Mouse (Mus musculus): ENCODE measurements around the gene Mettl23. TPM values are rescaled to one million over a fixed set of nuclear protein-coding genes. Genes with fewer than 3 reads are reported as not detected.
"Not testable (repeated sequence)": the region's sequence is repeated elsewhere in the genome, so short reads cannot be mapped to it uniquely, and the experiment has no call there.

The Mettl23 gene
- polyA plus RNA-seq, 1 experiment from 2014 or later = 79.9 TPM

- 85% methylated on average over 4 of the region's 4 CpGs for WGBS
- Histone ChIP-seq H3K4me3 (replicated peaks) (no peak overlapping the region), H3K4me1 (peaks cover 37% of the 10 kb centered on the region), H3K4me2 (replicated peaks) (no peak overlapping the region), H3K9me3 (replicated peaks) (no peaks in the 10 kb centered on the region), H3K27me3 (no peaks in the 10 kb centered on the region), H3K27ac (replicated peaks) (no peak overlapping the region), H3K9ac (no peak overlapping the region), H3K36me3 (peaks cover 87% of the 10 kb centered on the region)
- ATAC-seq (ENCODE audit: insufficient number of reproducible peaks, low FRiP score, low TSS enrichment, low read depth) = no peak
Measured at GRCm38 (mm10) chr11:116836283-116836682, 6.8 kb upstream of the Mettl23 start.

- peaks cover 40% of the 10 kb centered on the region for H3K4me1 ChIP-seq
- no peak overlapping the region for H3K4me3 ChIP-seq (replicated peaks)
- H3K36me3 ChIP-seq = peaks cover 85% of the 10 kb centered on the region
- no peak overlapping the region for H3K4me2 ChIP-seq (replicated peaks)
- no peaks in the 10 kb centered on the region for H3K9me3 ChIP-seq (replicated peaks)
- 92% methylated on average over 10 of the region's 10 CpGs for WGBS
- H3K9ac ChIP-seq = no peak overlapping the region
- no peak for ATAC-seq (ENCODE audit: insufficient number of reproducible peaks, low FRiP score, low TSS enrichment, low read depth)
- no peaks in the 10 kb centered on the region for H3K27me3 ChIP-seq
- H3K27ac ChIP-seq (replicated peaks) = no peak overlapping the region
Measured at GRCm38 (mm10) chr11:116837441-116837840, 5.6 kb upstream of the Mettl23 start.

- peaks cover 70% of the 10 kb centered on the region for H3K36me3 ChIP-seq
- no peak overlapping the region for H3K4me2 ChIP-seq (replicated peaks)
- no peak for ATAC-seq (ENCODE audit: insufficient number of reproducible peaks, low FRiP score, low TSS enrichment, low read depth)
- 87% methylated on average over 14 of the region's 14 CpGs for WGBS
- H3K4me3 ChIP-seq (replicated peaks) = no peak overlapping the region
- no peak overlapping the region for H3K27ac ChIP-seq (replicated peaks)
- H3K4me1 ChIP-seq = peaks cover 36% of the 10 kb centered on the region
- no peak overlapping the region for H3K9ac ChIP-seq
- no peaks in the 10 kb centered on the region for H3K27me3 ChIP-seq
- H3K9me3 ChIP-seq (replicated peaks) = no peaks in the 10 kb centered on the region
Measured at GRCm38 (mm10) chr11:116838936-116839335, 4.1 kb upstream of the Mettl23 start.

GRCm38 (mm10) chr11:116839601-116840000, 3.5 kb upstream of the Mettl23 start:
- Histone ChIP-seq H3K27me3 (no peaks in the 10 kb centered on the region), H3K9me3 (replicated peaks) (no peaks in the 10 kb centered on the region), H3K36me3 (peaks cover 64% of the 10 kb centered on the region), H3K4me2 (replicated peaks) (0 out of 2 replicates have a peak overlapping the region, but pooled peaks have one; percentile 15), H3K9ac (no peak overlapping the region), H3K4me3 (replicated peaks) (no peak overlapping the region), H3K27ac (replicated peaks) (no peak overlapping the region), H3K4me1 (peaks cover 43% of the 10 kb centered on the region)
- 75% methylated on average over 7 of the region's 7 CpGs for WGBS
- ATAC-seq (ENCODE audit: insufficient number of reproducible peaks, low FRiP score, low TSS enrichment, low read depth) = no peak

DNA sequence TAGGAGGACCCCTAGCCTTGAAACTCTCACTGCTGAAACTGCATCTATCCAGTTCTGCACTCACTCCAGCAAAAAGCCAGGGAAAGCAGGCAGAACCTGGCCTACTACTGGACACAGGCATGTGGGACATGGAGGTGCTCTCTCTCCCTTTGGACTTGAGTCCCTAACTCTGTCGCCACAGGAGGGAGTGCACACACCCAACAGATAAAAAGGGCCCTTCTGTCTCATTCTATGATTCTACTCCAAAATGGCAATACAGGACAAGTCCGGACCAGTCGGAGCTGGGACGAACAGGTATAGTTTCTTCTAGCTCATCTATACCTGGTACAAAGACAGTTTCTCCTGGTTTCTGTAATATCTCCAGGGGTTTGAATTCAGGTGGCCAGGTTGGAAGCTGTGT, 2.3 kb upstream of the Mettl23 start:
- no peak overlapping the region for H3K27ac ChIP-seq (replicated peaks)
- H3K4me3 ChIP-seq (replicated peaks) = peak overlapping the region; percentile 73

DNA sequence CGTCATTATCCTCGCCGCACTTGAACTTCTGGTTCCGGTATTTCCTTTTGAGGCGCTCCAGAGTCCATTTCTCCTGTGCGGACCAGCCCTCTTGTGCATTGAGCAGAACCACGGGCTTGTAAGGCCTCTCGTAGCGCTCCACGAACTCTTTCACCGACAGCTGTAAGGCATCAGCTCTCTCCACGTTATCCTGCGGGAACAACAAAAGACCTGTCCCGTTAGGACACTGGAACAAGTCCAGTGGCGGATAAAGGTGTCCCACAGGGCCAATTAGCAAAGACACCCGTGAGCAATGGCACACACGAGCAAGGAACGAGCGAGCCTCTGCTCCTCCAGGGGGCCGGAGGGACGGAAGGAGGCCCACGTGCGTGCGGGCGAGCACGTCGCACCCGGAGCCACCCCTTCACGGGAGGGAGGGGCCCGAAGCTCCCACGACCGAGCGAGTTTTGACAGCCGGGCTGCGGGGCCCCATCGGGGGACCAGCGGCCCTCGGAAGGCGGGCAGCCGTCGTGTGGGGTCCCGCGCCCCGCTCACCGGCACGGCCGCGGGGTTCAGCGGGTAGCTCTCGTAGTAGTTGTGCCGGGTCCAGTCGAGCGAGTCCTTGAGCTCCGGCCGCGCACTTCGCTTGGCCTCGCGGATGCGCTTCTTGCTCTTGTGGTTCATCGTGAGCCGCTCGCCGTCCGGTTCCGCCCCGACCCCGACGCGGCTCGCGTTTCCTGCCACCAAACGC, 382 bp upstream of the Mettl23 start:
- Histone ChIP-seq H3K9me3 (replicated peaks) (no peaks in the 10 kb centered on the region), H3K27me3 (no peaks in the 10 kb centered on the region), H3K9ac (peak overlapping the region; percentile 71), H3K4me1 (peaks cover 51% of the 10 kb centered on the region), H3K4me3 (replicated peaks) (peak overlapping the region; percentile 73), H3K4me2 (replicated peaks) (peak overlapping the region; percentile 71), H3K27ac (replicated peaks) (peak overlapping the region; percentile 97), H3K36me3 (peaks cover 37% of the 10 kb centered on the region)
- under 1% methylated on average over 73 of the region's 73 CpGs for WGBS
- peak; percentile 71 for ATAC-seq (ENCODE audit: insufficient number of reproducible peaks, low FRiP score, low TSS enrichment, low read depth)

More for the DNA sequence above, 2.3 kb upstream of the Mettl23 start:
- H3K4me1 ChIP-seq = peaks cover 44% of the 10 kb centered on the region
- peaks cover 52% of the 10 kb centered on the region for H3K36me3 ChIP-seq
- H3K9me3 ChIP-seq (replicated peaks) = no peaks in the 10 kb centered on the region
- no peak for ATAC-seq (ENCODE audit: insufficient number of reproducible peaks, low FRiP score, low TSS enrichment, low read depth)
- H3K27me3 ChIP-seq = no peaks in the 10 kb centered on the region
- H3K9ac ChIP-seq = no peak overlapping the region; the same call in 1 of the 2 replicates
- H3K4me2 ChIP-seq (replicated peaks) = peak overlapping the region; percentile 71
- 67% methylated on average over 4 of the region's 4 CpGs for WGBS

- H3K36me3 ChIP-seq = peaks cover 24% of the 10 kb centered on the region
Measured at GRCm38 (mm10) chr11:116846593-116847181, 3.6 kb downstream of the Mettl23 start.

DNA sequence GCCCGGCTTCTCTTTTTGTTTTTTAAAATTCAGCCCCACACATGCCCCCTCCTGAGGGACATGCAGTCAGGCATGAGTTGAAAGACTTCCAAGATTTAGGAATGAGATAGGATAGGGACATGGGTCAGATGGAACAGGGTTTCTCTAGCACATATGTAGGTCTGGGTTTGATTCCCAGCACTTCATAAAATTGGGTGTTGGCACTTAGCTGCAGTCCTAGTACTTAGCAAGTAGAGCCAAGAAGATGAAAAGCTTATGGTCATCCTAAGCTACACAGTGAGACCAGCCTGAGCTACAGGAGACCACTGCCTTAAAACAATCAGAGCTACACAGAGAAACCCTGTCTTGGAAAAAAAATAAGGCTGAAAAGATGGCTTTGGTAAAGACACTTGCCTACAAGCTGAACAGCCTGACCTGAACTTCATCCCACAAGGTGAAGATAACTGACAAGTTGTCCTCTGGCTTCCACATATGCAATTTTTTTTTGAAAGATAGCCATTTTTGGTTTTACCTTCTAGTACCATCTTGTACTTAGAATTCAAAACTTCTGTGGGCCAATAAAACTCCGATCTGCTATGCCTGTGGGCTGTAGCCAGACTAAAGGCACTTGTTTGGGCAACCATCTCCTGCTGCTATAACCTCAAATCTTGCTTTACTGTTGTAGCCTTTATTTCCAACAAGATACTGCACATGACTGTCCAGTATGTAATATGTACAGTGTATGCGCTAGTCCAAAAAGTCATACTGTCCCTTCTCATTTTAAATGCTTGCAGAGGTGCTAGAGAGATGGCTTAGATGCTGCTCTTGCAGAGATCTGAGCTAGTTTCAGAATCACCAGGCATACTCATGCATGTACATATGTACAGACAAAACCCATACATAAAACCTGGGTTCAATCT, 4.4 kb downstream of the Mettl23 start:
- H3K9me3 ChIP-seq (replicated peaks) = no peaks in the 10 kb centered on the region
- no peaks in the 10 kb centered on the region for H3K27me3 ChIP-seq
- H3K4me3 ChIP-seq (replicated peaks) = no peak overlapping the region
- H3K27ac ChIP-seq (replicated peaks) = peak overlapping the region; percentile 13
- no peak overlapping the region for H3K4me2 ChIP-seq (replicated peaks)
- no peak overlapping the region for H3K9ac ChIP-seq
- ATAC-seq (ENCODE audit: insufficient number of reproducible peaks, low FRiP score, low TSS enrichment, low read depth) = no peak
- 84% methylated on average over 3 of the region's 3 CpGs for WGBS
- peaks cover 26% of the 10 kb centered on the region for H3K4me1 ChIP-seq
- peaks cover 24% of the 10 kb centered on the region for H3K36me3 ChIP-seq

More at GRCm38 (mm10) chr11:116846593-116847181, 3.6 kb downstream of the Mettl23 start:
- Histone ChIP-seq H3K4me1 (peaks cover 27% of the 10 kb centered on the region), H3K4me2 (replicated peaks) (no peak overlapping the region), H3K9me3 (replicated peaks) (no peaks in the 10 kb centered on the region), H3K4me3 (replicated peaks) (no peak overlapping the region), H3K27me3 (no peaks in the 10 kb centered on the region), H3K27ac (replicated peaks) (peak overlapping the region; percentile 13), H3K9ac (no peak overlapping the region)
- no peak for ATAC-seq (ENCODE audit: insufficient number of reproducible peaks, low FRiP score, low TSS enrichment, low read depth)
- WGBS = 74% methylated on average over 4 of the region's 4 CpGs

DNA sequence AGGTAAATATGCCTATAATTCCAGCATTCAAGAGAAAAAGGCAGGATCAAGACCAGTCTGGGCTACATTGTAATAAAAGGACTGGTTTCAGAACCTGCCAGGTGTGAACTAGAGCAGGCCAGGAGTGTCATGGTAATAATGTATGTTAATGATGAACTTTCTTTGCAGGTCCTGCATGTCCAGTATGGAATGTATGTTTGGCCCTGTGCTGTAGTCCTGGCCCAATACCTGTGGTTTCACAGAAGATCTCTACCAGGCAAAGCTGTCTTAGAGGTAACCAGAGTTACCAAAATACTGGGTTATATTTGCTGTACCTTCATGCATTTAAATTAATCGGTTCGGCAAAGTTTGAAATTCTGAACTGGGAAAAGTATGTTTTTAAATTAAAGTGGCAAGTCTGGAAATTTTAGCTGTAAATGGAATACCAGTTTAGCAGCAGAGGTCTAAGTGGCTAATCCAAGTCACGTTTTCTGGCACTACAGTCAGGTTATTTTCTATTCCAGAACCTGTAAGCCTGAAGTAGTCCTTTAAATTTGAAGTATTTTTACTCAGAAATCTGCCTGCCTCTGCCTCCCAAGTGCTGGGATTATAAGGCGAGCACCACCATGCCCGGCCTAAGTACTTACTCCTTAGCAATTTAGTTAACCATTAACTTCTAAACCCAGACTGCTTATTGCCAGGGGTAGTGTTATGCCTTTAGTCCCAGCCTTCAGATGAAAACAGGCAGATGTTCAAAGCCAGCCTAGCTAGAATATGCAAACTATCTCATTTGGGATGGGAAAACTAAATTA, 5.2 kb downstream of the Mettl23 start:
- Histone ChIP-seq H3K9ac (no peak overlapping the region), H3K36me3 (peaks cover 24% of the 10 kb centered on the region), H3K27me3 (no peaks in the 10 kb centered on the region), H3K27ac (replicated peaks) (0 out of 2 replicates have a peak overlapping the region, but pooled peaks have one; percentile 28), H3K4me1 (peaks cover 26% of the 10 kb centered on the region), H3K4me2 (replicated peaks) (no peak overlapping the region), H3K4me3 (replicated peaks) (no peak overlapping the region), H3K9me3 (replicated peaks) (no peaks in the 10 kb centered on the region)
- no peak for ATAC-seq (ENCODE audit: insufficient number of reproducible peaks, low FRiP score, low TSS enrichment, low read depth)
- 72% methylated on average over 5 of the region's 5 CpGs for WGBS

DNA sequence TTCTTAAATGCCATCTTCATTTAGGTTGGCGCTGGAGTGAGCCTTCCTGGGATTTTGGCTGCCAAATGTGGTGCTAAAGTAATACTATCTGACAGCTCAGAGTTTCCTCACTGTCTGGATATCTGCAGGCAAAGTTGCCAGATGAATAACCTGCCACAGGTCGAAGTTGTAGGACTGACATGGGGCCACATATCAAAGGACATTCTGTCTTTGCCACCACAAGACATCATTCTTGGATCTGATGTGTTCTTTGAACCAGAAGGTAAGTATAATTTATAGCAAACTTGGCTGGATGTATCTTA, 5.8 kb downstream of the Mettl23 start:
- WGBS = 67% methylated on average over 2 of the region's 2 CpGs
- H3K36me3 ChIP-seq = peaks cover 24% of the 10 kb centered on the region
- not testable (repeated sequence) for ATAC-seq (ENCODE audit: insufficient number of reproducible peaks, low FRiP score, low TSS enrichment, low read depth); H3K27me3 ChIP-seq; H3K9ac ChIP-seq; H3K4me2 ChIP-seq (replicated peaks); H3K27ac ChIP-seq (replicated peaks); H3K9me3 ChIP-seq (replicated peaks); H3K4me3 ChIP-seq (replicated peaks)
- peaks cover 25% of the 10 kb centered on the region for H3K4me1 ChIP-seq
